Mouse (Mus musculus): ENCODE measurements at regions not wholly inside any gene's neighbourhood (a gene's known extent, or its start where the extent isn't known, plus 50 kb on each side); places are given as distances from the start of the nearest gene placed in this dataset.

- Histone ChIP-seq H3K36me3 (no peaks in the 10 kb centered on the region), H3K27ac (no peak overlapping the region), H3K4me2 (no peak overlapping the region), H3K27me3 (no peaks in the 10 kb centered on the region), H3K4me3 (no peak overlapping the region), H3K9ac (no peak overlapping the region), H3K9me3 (no peaks in the 10 kb centered on the region), H3K4me1 (peaks cover 12% of the 10 kb centered on the region)
- 34% methylated on average over 8 of the region's 8 CpGs for WGBS
- ATAC-seq (ENCODE audit: insufficient number of reproducible peaks, insufficient read depth, low FRiP score, low TSS enrichment, low read depth) = no peak
Measured at GRCm38 (mm10) chr10:91685164-91686027, 504.3 kb upstream of the Tmpo start.

- Histone ChIP-seq H3K4me3 (no peak overlapping the region), H3K36me3 (no peaks in the 10 kb centered on the region), H3K4me2 (no peak overlapping the region), H3K27me3 (no peaks in the 10 kb centered on the region), H3K27ac (no peak overlapping the region), H3K9ac (no peak overlapping the region), H3K9me3 (no peaks in the 10 kb centered on the region), H3K4me1 (no peaks in the 10 kb centered on the region)
- no peak for ATAC-seq (ENCODE audit: insufficient number of reproducible peaks, insufficient read depth, low FRiP score, low TSS enrichment, low read depth)
Measured at GRCm38 (mm10) chr10:91679641-91680040, 498.5 kb upstream of the Tmpo start.

GRCm38 (mm10) chr10:91637911-91638310 is 456.8 kb upstream of the Tmpo start:
- no peak overlapping the region for H3K4me2 ChIP-seq
- no peak overlapping the region for H3K9ac ChIP-seq
- H3K4me3 ChIP-seq = no peak overlapping the region
- H3K27me3 ChIP-seq = no peaks in the 10 kb centered on the region
- H3K36me3 ChIP-seq = no peaks in the 10 kb centered on the region
- H3K9me3 ChIP-seq = no peaks in the 10 kb centered on the region
- H3K27ac ChIP-seq = no peak overlapping the region
- H3K4me1 ChIP-seq = no peaks in the 10 kb centered on the region
- ATAC-seq (ENCODE audit: insufficient number of reproducible peaks, insufficient read depth, low FRiP score, low TSS enrichment, low read depth) = no peak

GRCm38 (mm10) chr10:91628672-91629071 is 447.6 kb upstream of the Tmpo start:
- Histone ChIP-seq H3K36me3 (no peaks in the 10 kb centered on the region), H3K4me1 (no peaks in the 10 kb centered on the region), H3K4me2 (no peak overlapping the region), H3K9me3 (no peaks in the 10 kb centered on the region), H3K27me3 (no peaks in the 10 kb centered on the region), H3K4me3 (no peak overlapping the region), H3K9ac (no peak overlapping the region), H3K27ac (no peak overlapping the region)
- 61% methylated on average over 6 of the region's 6 CpGs for WGBS
- ATAC-seq (ENCODE audit: insufficient number of reproducible peaks, insufficient read depth, low FRiP score, low TSS enrichment, low read depth) = no peak

GRCm38 (mm10) chr10:91622281-91622680 is 441.2 kb upstream of the Tmpo start:
- Histone ChIP-seq H3K4me2 (no peak overlapping the region), H3K4me1 (no peaks in the 10 kb centered on the region), H3K27me3 (no peaks in the 10 kb centered on the region), H3K27ac (no peak overlapping the region), H3K9ac (no peak overlapping the region), H3K4me3 (no peak overlapping the region), H3K36me3 (no peaks in the 10 kb centered on the region), H3K9me3 (no peaks in the 10 kb centered on the region)
- no peak for ATAC-seq (ENCODE audit: insufficient number of reproducible peaks, insufficient read depth, low FRiP score, low TSS enrichment, low read depth)
- 84% methylated on average over 2 of the region's 2 CpGs for WGBS

- Histone ChIP-seq H3K27me3 (no peaks in the 10 kb centered on the region), H3K36me3 (no peaks in the 10 kb centered on the region), H3K9me3 (no peaks in the 10 kb centered on the region), H3K4me2 (no peak overlapping the region), H3K9ac (no peak overlapping the region), H3K4me3 (no peak overlapping the region), H3K27ac (no peak overlapping the region), H3K4me1 (peaks cover 3% of the 10 kb centered on the region; the same call in 1 of the 2 replicates)
- ATAC-seq (ENCODE audit: insufficient number of reproducible peaks, insufficient read depth, low FRiP score, low TSS enrichment, low read depth) = no peak
- WGBS = 62% methylated on average over 8 of the region's 8 CpGs
Measured at GRCm38 (mm10) chr10:91613794-91614479, 432.8 kb upstream of the Tmpo start.

- WGBS = 86% methylated on average over 4 of the region's 4 CpGs
- Histone ChIP-seq H3K4me3 (no peak overlapping the region), H3K4me1 (peaks cover 3% of the 10 kb centered on the region; the same call in 1 of the 2 replicates), H3K36me3 (no peaks in the 10 kb centered on the region), H3K27ac (no peak overlapping the region), H3K4me2 (no peak overlapping the region), H3K9me3 (no peaks in the 10 kb centered on the region), H3K27me3 (no peaks in the 10 kb centered on the region), H3K9ac (no peak overlapping the region)
- ATAC-seq (ENCODE audit: insufficient number of reproducible peaks, insufficient read depth, low FRiP score, low TSS enrichment, low read depth) = no peak
Measured at GRCm38 (mm10) chr10:91612052-91612451, 430.9 kb upstream of the Tmpo start.

GRCm38 (mm10) chr10:91594891-91595290 is 413.8 kb upstream of the Tmpo start:
- H3K4me1 ChIP-seq = peaks cover 11% of the 10 kb centered on the region
- H3K9me3 ChIP-seq = no peaks in the 10 kb centered on the region
- H3K27ac ChIP-seq = no peak overlapping the region
- no peak overlapping the region for H3K4me3 ChIP-seq
- no peaks in the 10 kb centered on the region for H3K27me3 ChIP-seq
- 86% methylated on average over 3 of the region's 3 CpGs for WGBS
- no peak for ATAC-seq (ENCODE audit: insufficient number of reproducible peaks, insufficient read depth, low FRiP score, low TSS enrichment, low read depth)
- no peaks in the 10 kb centered on the region for H3K36me3 ChIP-seq
- no peak overlapping the region for H3K4me2 ChIP-seq
- H3K9ac ChIP-seq = no peak overlapping the region

- H3K4me2 ChIP-seq = no peak overlapping the region
- no peak overlapping the region for H3K9ac ChIP-seq
- H3K27ac ChIP-seq = no peak overlapping the region
- no peak for ATAC-seq (ENCODE audit: insufficient number of reproducible peaks, insufficient read depth, low FRiP score, low TSS enrichment, low read depth)
- H3K9me3 ChIP-seq = no peaks in the 10 kb centered on the region
- peaks cover 11% of the 10 kb centered on the region for H3K4me1 ChIP-seq
- no peaks in the 10 kb centered on the region for H3K36me3 ChIP-seq
- H3K4me3 ChIP-seq = no peak overlapping the region
- 82% methylated on average over 2 of the region's 2 CpGs for WGBS
- no peaks in the 10 kb centered on the region for H3K27me3 ChIP-seq
Measured at GRCm38 (mm10) chr10:91593378-91593777, 412.3 kb upstream of the Tmpo start.

- WGBS = 43% methylated on average over 10 of the region's 10 CpGs
- Histone ChIP-seq H3K36me3 (no peaks in the 10 kb centered on the region), H3K9ac (no peak overlapping the region), H3K4me3 (no peak overlapping the region), H3K4me2 (no peak overlapping the region), H3K9me3 (no peaks in the 10 kb centered on the region), H3K27ac (no peak overlapping the region), H3K27me3 (no peaks in the 10 kb centered on the region), H3K4me1 (peaks cover 11% of the 10 kb centered on the region)
- no peak for ATAC-seq (ENCODE audit: insufficient number of reproducible peaks, insufficient read depth, low FRiP score, low TSS enrichment, low read depth)
Measured at GRCm38 (mm10) chr10:91591845-91592244, 410.7 kb upstream of the Tmpo start.

- Histone ChIP-seq H3K27ac (no peak overlapping the region), H3K9me3 (no peaks in the 10 kb centered on the region), H3K4me2 (no peak overlapping the region), H3K4me3 (no peak overlapping the region), H3K27me3 (no peaks in the 10 kb centered on the region), H3K36me3 (no peaks in the 10 kb centered on the region), H3K4me1 (peaks cover 11% of the 10 kb centered on the region), H3K9ac (no peak overlapping the region)
- WGBS = 33% methylated on average over 3 of the region's 3 CpGs
- ATAC-seq (ENCODE audit: insufficient number of reproducible peaks, insufficient read depth, low FRiP score, low TSS enrichment, low read depth) = no peak
Measured at GRCm38 (mm10) chr10:91591398-91591811, 410.3 kb upstream of the Tmpo start.

- no peaks in the 10 kb centered on the region for H3K9me3 ChIP-seq
- no peak overlapping the region for H3K4me3 ChIP-seq
- H3K27me3 ChIP-seq = no peaks in the 10 kb centered on the region
- no peak overlapping the region for H3K9ac ChIP-seq
- H3K27ac ChIP-seq = no peak overlapping the region
- WGBS = 75% methylated on average over 3 of the region's 3 CpGs
- ATAC-seq (ENCODE audit: insufficient number of reproducible peaks, insufficient read depth, low FRiP score, low TSS enrichment, low read depth) = no peak
- no peak overlapping the region for H3K4me2 ChIP-seq
- no peaks in the 10 kb centered on the region for H3K4me1 ChIP-seq
- H3K36me3 ChIP-seq = no peaks in the 10 kb centered on the region
Measured at GRCm38 (mm10) chr10:91583204-91583603, 402.1 kb upstream of the Tmpo start.

All from embryonic facial prominence, embryonic 13.5 days (tissue).